In the genomic region with DNA sequence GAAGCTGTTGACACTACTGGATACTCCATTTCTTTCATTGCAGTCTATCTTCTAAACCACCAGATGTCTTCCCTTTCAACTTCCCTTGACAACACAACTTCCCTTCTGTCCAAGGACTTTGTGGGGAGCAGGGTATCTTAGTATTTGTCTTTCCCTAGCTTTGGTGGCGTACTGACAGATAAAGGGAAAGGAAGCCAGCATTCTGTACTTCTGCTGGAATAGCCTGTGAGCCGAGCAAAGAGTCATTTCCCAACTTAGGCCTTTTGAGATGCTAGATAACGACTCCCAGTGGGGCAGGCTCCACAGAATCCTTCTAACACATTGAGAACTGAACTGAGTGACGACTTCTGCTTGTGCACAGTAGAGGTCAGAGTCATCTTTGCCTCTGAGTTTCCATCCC, we compare ENCODE assay signal across 20 mouse cellular contexts.
DNase-seq lines count a peak whose midpoint lies in the region; ATAC-seq and TF ChIP-seq lines count a peak whose summit lies in the region.
"Had no signal": no experiment of that assay in that cellular context is flagged by ENCODE, and none has a peak within 500 bp of the region (broad histone marks: within the 10 kb centered on the region; RNA-seq: fewer than 3 reads in every experiment).

No protein-coding gene starts in this region.

- 0 out of 2 replicates have a peak, but pooled peaks have one; percentile 30 for ATAC-seq in liver, embryonic 15.5 days (ENCODE audit: insufficient read depth)
- ATAC-seq in heart, embryonic 14.5 days (ENCODE audit: insufficient number of reproducible peaks, insufficient read depth, low FRiP score, low read depth): peak; percentile 45; the same call in 1 of the 2 replicates
- peak; percentile 27; the same call in 1 of the 2 replicates for ATAC-seq in liver, embryonic 16.5 days (ENCODE audit: low read depth)
- ATAC-seq: forebrain, postnatal 0 days; midbrain, embryonic 13.5 days had no signal

- peak; percentile 95 for DNase-seq in heart, adult 11 months
- no peak for DNase-seq in heart, adult 2 months
- no peak for DNase-seq in liver
- DNase-seq in adrenal gland, adult 18-20 months (ENCODE audit: low spot score in 2 of 2): no peak
- DNase-seq in adrenal gland, postnatal 25 days: no peak
- DNase-seq: adrenal gland, postnatal 14 days; cerebellum, adult 9-10 months; forebrain, postnatal 0 days; gastrocnemius, postnatal 14 days; kidney, adult 8-10 months; kidney, postnatal 25 days; lung, adult 18-20 months; lung, postnatal 10 days had no signal

- TF ChIP-seq CTCF in heart, adult 2 months (IDR thresholded peaks at IDR 0.05): no peak

- H3K9ac ChIP-seq in heart, adult 2 months (ENCODE audit: low read depth, low read length): no peak overlapping the region
- H3K9ac ChIP-seq in liver, embryonic 15.5 days: no peak overlapping the region
- H3K9ac ChIP-seq in heart, embryonic 14.5 days (ENCODE audit: low read length): no peak overlapping the region
- H3K9ac ChIP-seq in liver, embryonic 16.5 days (ENCODE audit: low read depth, low read length): no peak overlapping the region
- H3K9ac ChIP-seq: forebrain, postnatal 0 days; hindbrain, embryonic 15.5 days; midbrain, embryonic 13.5 days had no signal

- H3K79me2 ChIP-seq in heart, adult 2 months (replicated peaks; ENCODE audit: control insufficient read depth, insufficient read depth, low read length): no peaks in the 10 kb centered on the region

- H3K4me2 ChIP-seq in liver, embryonic 15.5 days: no peak overlapping the region
- H3K4me2 ChIP-seq in heart, embryonic 14.5 days (ENCODE audit: low read length): no peak overlapping the region
- H3K4me2 ChIP-seq in liver, embryonic 16.5 days (ENCODE audit: low read depth, low read length): no peak overlapping the region
- H3K4me2 ChIP-seq: hindbrain, embryonic 15.5 days; midbrain, embryonic 13.5 days had no signal

- no peaks in the 10 kb centered on the region; the same call in 1 of the 2 replicates for H3K36me3 ChIP-seq in heart, adult 2 months (ENCODE audit: control insufficient read depth, insufficient read depth, low read length)
- peaks cover 14% of the 10 kb centered on the region for H3K36me3 ChIP-seq in liver, embryonic 15.5 days (replicated peaks)
- peaks cover 35% of the 10 kb centered on the region for H3K36me3 ChIP-seq in heart, embryonic 14.5 days (ENCODE audit: control insufficient read depth, insufficient read depth, low read length)
- peaks cover 5% of the 10 kb centered on the region for H3K36me3 ChIP-seq in liver, embryonic 16.5 days (ENCODE audit: control insufficient read depth, insufficient read depth)

- WGBS in heart, adult 2 months: 25% methylated on average over 4 of the region's 4 CpGs
- 32% methylated on average over 4 of the region's 4 CpGs for WGBS in liver, embryonic 15.5 days (ENCODE audit: insufficient replicate concordance)
- WGBS in heart, embryonic 14.5 days: 22% methylated on average over 4 of the region's 4 CpGs
- WGBS in liver, embryonic 16.5 days (ENCODE audit: insufficient replicate concordance): 17% methylated on average over 4 of the region's 4 CpGs

- TF ChIP-seq EP300 in heart, adult 2 months (IDR thresholded peaks at IDR 0.05; ENCODE audit: insufficient read depth, low read depth, low read length): no peak

- H3K4me1 ChIP-seq in heart, adult 2 months (ENCODE audit: control insufficient read depth, insufficient read depth, low read length): peaks cover 12% of the 10 kb centered on the region
- H3K4me1 ChIP-seq in liver, embryonic 15.5 days (replicated peaks): 0 out of 2 replicates have a peak, but pooled peaks cover 18% of the 10 kb centered on the region
- H3K4me1 ChIP-seq in heart, embryonic 14.5 days (ENCODE audit: control insufficient read depth in 2 of 2, insufficient read depth in 2 of 2, low read length in 2 of 2): peaks cover 17 to 39% of the 10 kb centered on the region in 2 experiments
- peaks cover 5% of the 10 kb centered on the region; the same call in 1 of the 2 replicates for H3K4me1 ChIP-seq in liver, embryonic 16.5 days (ENCODE audit: control insufficient read depth, low read depth, low read length)
- H3K4me1 ChIP-seq: hindbrain, embryonic 15.5 days; midbrain, embryonic 13.5 days had no signal

- intact Hi-C loops in heart, adult 2 months (cut with DNase I): no loop called here

- H3K9me3 ChIP-seq in liver, embryonic 15.5 days (replicated peaks): no peaks in the 10 kb centered on the region
- H3K9me3 ChIP-seq in heart, embryonic 14.5 days (ENCODE audit: control insufficient read depth, low read length): no peaks in the 10 kb centered on the region
- no peaks in the 10 kb centered on the region for H3K9me3 ChIP-seq in liver, embryonic 16.5 days (replicated peaks; ENCODE audit: control insufficient read depth, low read length)
- H3K9me3 ChIP-seq: embryonic facial prominence, embryonic 10.5 days; hindbrain, embryonic 15.5 days; midbrain, embryonic 13.5 days had no signal

- H3K27me3 ChIP-seq in heart, adult 2 months (ENCODE audit: control insufficient read depth, insufficient read depth, low read length): no peaks in the 10 kb centered on the region
- no peaks in the 10 kb centered on the region for H3K27me3 ChIP-seq in liver, embryonic 15.5 days
- H3K27me3 ChIP-seq in heart, embryonic 14.5 days (ENCODE audit: control insufficient read depth, insufficient read depth, low read length): no peaks in the 10 kb centered on the region
- H3K27me3 ChIP-seq in liver, embryonic 16.5 days (ENCODE audit: control insufficient read depth, insufficient read depth, low read depth, low read length): no peaks in the 10 kb centered on the region
- H3K27me3 ChIP-seq: hindbrain, embryonic 15.5 days; midbrain, embryonic 13.5 days had no signal

- H3K27ac ChIP-seq in heart, adult 2 months: no peak overlapping the region
- H3K27ac ChIP-seq in liver, embryonic 15.5 days (replicated peaks): no peak overlapping the region
- peak overlapping the region; percentile 33 to 59; a peak in 1 of 4 replicates for H3K27ac ChIP-seq in heart, embryonic 14.5 days (replicated peaks in 1 of 2; ENCODE audit: control insufficient read depth in 1 of 2, insufficient read depth in 1 of 2, low read depth in 2 of 2, low read length in 2 of 2)
- no peak overlapping the region for H3K27ac ChIP-seq in liver, embryonic 16.5 days (ENCODE audit: low read length)
- H3K27ac ChIP-seq: embryonic facial prominence, embryonic 10.5 days; hindbrain, embryonic 15.5 days; layer of hippocampus, adult 2 months; midbrain, embryonic 13.5 days had no signal

- no peak for TF ChIP-seq POLR2A in heart, adult 2 months (IDR thresholded peaks at IDR 0.05; ENCODE audit: insufficient read depth, low read depth, low read length)

- H3K4me3 ChIP-seq in heart, adult 2 months: no peak overlapping the region
- no peak overlapping the region for H3K4me3 ChIP-seq in liver, embryonic 15.5 days (replicated peaks)
- H3K4me3 ChIP-seq in heart, embryonic 14.5 days (ENCODE audit: control insufficient read depth in 1 of 2, insufficient read depth in 1 of 2, low read depth in 1 of 2, low read length in 2 of 2): no peak overlapping the region
- no peak overlapping the region for H3K4me3 ChIP-seq in liver, embryonic 16.5 days (ENCODE audit: low read depth, low read length)
- H3K4me3 ChIP-seq: embryonic facial prominence, embryonic 10.5 days; hindbrain, embryonic 15.5 days; layer of hippocampus, adult 2 months; midbrain, embryonic 13.5 days had no signal

Comparison
In these comparisons a context has a peak if more than half of its experiments do, and no peak if none do; other contexts are left out.
1. H3K27ac ChIP-seq: peak in heart, embryonic 14.5 days (2 of 2); none in heart, adult 2 months (single experiment), liver, embryonic 15.5 days (single experiment) and liver, embryonic 16.5 days (single experiment).
2. Peak in every context shown above with its lines, with median percentiles within 50 percentile points of each other: ATAC-seq.